Mouse (Mus musculus): ENCODE data around the gene Spx.

Spx gene

GRCm38 (mm10) chr6:142424976-142425375, 11.7 kb downstream of the Spx start:
- no peak for DNase-seq (ENCODE audit: extremely low read depth, insufficient read length, low spot score)

DNA sequence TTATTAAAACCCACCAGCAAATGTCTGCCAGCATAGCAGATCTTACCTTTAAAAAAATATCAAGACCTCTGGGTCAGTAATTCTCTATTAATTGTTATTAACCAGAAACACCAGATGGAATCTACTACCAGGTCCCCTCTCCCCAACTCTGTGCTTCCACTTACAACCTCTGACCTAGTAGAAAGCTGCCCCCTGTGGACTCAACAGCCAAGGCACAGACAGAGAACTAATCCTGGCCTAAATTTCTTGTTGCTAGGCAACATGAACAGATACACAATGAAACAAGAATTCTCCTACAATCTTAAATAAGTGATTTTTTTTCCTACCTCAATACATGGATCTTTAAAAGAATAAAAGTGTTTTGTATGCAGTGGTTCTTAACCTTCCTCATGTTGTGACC, 15.8 kb downstream of the Spx start:
- no peak for DNase-seq (ENCODE audit: extremely low read depth, insufficient read length, low spot score)

DNA sequence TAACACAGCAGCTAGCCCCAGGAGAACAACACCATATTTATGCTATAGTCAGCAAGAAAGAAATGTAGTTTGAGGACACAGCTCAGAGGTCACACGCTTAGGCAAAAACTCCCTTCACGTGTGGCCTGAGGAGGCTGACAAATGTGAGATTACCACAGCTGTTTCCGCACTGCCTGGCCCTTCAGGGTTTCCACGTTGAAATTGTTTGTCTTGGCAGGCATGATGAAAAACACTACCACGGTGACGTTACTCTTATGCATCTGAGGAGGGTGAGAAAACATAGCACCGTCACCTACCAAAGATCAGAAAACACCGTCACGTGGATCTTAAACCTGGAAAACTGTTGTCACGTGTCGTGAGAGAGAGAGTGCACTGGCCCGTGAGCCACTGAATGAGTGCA, 38.1 kb downstream of the Spx start:
- no peak for DNase-seq (ENCODE audit: extremely low read depth, insufficient read length, low spot score)

- no peak for DNase-seq (ENCODE audit: extremely low read depth, insufficient read length, low spot score)
Observed at GRCm38 (mm10) chr6:142453311-142453710, 40.1 kb downstream of the Spx start.

- no peak for DNase-seq (ENCODE audit: extremely low read depth, insufficient read length, low spot score)
Observed at GRCm38 (mm10) chr6:142455314-142455996, 42.2 kb downstream of the Spx start.

DNA sequence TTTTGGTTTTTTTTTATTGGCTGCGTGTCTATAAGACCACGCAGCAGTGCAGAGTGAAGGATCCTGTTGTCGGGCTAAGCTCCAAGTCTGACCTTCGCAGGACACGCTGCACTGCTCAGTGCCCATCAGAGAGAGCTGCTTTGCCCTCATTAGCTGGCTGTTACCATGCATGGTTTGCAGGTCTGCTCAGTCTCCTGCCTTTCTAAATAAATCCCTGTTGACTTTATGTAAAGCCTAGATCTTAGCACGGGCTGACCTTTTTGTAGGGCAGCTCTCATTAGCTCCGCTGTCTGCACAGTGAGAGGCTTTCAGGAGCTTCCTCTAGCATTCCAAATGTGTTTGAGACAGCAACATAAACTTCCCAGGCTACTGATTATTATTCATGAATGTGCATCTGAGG, 44.8 kb downstream of the Spx start:
- no peak for DNase-seq (ENCODE audit: extremely low read depth, insufficient read length, low spot score)

GRCm38 (mm10) chr6:142459017-142459678, 45.9 kb downstream of the Spx start:
- no peak for DNase-seq (ENCODE audit: extremely low read depth, insufficient read length, low spot score)

DNA sequence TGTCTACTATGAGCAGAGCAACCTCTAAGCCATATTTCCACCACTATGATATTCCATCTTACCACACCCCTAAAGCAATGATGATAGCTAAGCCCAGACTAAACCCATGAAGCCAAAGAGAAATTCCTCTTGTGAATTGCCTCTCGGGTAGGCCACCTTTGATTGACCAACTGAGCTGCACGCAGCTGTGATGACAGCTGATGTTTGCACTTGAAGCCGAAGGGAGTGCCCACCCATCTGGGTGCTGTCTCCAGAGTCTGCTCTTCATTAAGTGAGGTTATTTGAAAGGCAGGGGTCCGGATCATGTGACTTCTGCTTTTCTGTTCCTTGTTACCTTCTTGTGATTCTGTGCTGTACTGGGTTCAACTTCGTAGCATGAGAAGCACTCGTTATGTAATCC, 49.0 kb downstream of the Spx start:
- no peak for DNase-seq (ENCODE audit: extremely low read depth, insufficient read length, low spot score)

Data from 3134 (cell line).